Mouse (Mus musculus): ENCODE measurements around the gene Npr2.

Gene Npr2

DNA sequence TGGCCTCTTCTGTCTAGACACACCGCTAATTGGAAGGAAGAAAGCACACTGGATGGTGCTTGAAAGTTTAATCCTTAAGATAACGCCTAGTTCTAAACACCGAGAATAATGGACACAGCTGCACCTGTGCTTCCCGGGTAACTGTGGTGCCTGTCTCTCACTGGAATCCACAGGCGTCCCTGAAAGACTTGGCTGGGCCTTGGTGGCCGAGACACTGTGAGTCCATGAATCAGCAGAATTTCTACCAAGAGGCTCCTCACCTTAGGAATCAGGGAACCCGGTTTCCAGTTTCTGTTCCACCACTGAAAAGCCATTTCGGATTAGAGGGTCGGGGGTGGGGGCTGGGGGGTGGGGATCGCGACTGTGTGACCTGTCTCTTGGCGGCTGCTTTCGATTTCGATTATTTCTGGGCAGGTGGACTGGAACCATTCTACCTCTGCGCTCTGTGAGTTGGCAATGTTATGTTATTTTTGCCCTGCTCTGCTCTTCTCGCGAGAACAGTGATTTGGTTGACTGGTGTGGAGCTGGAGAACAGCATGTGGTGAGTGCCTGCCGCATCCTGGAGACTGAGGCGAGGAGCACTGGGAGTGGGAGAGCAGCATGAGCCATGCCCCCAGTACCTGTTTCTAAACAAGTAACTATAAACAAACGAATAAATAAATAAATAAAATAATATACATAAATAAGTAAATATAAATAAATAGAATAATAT is 2.5 kb upstream of the Npr2 start:
- DNase-seq, result peak in 1 of 2 experiments; percentile 19

DNA sequence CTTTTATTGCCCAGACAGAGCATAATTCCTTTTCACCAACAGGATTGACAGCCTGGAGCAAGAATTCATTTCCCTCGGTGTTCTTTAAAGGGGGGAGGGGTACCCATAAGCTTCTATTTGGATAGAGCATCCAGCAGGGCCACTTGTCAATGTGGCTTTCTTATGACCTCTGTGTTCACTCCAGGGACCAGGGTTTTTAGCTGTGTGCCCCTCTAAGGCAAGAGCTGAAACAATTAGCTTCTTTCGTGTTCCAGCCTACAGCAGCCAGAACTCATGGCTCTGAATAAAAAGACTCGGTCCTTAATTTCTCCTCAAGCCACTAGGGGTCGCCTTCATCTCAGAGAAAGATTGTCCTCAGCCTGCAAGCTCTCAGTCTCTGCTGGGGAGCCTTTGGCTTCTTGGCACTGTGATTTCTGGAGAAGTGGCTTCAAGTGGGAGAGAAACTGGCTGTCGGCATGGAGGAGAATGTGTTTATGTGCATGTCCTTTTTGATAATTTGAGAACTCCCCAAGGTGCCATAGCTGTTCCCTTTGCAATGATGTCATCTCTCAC is 1.6 kb upstream of the Npr2 start:
- DNase-seq, result peak; percentile 80 to 89

DNA sequence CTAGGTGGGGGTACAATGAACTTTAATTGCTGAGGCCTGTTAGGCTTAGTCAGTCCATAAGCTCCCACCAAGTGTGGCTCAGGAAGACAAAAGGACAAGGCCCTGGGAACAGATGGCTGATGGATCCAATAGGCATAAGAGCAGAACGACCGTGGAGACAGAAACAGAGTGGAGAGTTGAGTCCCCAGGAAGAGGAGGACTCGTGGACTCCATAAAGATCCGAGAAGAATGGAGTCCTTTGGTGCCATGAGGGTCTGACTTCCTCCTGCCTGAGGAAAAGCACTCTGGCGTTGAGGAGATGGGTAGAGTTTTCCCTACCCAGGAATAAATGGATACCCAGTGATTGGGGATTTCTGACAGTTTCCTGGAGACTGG is 1.1 kb upstream of the Npr2 start:
- no peak for DNase-seq

DNA sequence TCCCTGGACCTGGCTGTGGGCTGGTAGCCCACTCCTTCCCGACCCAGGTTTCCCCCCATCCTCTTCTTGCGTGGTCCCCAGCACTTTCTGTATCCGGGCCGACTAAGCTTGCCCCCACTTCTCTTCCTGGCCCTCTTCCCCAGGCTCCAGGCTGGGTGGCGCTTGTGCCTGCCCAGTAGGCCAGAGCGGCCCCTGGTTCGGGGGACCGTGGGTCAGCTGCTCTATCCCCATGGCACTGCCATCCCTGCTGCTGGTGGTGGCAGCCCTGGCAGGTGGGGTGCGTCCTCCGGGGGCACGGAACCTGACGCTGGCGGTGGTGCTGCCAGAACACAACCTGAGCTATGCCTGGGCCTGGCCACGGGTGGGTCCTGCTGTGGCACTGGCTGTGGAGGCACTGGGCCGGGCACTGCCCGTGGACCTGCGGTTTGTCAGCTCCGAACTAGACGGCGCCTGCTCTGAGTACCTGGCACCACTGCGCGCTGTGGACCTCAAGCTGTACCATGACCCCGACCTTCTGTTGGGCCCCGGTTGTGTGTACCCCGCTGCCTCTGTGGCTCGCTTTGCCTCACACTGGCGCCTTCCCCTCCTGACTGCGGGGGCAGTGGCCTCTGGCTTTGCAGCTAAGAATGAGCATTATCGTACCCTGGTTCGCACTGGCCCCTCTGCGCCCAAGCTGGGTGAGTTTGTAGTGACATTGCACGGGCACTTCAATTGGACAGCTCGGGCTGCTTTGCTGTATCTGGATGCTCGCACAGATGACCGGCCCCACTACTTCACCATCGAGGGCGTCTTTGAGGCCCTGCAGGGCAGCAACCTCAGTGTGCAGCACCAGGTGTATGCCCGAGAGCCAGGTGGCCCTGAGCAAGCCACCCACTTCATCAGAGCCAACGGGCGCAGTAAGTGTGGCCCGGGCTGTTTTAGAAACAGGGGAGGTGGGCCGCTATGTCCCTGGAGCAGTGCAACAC is 503 bp downstream of the Npr2 start:
- DNase-seq, result peak in 1 of 2 experiments; percentile 15

DNA sequence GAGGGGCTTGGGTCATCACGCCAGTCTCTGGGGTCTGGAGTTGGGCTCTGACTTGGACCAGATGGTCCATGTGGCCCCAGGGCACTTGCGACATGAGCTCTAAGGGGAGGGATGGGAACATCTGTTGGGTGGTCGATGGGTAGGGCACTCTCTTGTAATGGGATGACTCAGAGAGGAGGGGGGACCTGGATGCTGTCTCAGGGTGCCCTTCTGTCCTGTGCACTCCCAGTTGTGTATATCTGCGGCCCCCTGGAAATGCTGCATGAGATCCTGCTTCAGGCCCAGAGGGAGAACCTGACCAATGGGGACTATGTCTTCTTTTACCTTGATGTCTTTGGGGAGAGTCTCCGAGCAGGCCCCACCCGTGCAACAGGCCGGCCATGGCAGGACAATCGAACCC is 1.6 kb downstream of the Npr2 start:
- DNase-seq, result no peak

DNA sequence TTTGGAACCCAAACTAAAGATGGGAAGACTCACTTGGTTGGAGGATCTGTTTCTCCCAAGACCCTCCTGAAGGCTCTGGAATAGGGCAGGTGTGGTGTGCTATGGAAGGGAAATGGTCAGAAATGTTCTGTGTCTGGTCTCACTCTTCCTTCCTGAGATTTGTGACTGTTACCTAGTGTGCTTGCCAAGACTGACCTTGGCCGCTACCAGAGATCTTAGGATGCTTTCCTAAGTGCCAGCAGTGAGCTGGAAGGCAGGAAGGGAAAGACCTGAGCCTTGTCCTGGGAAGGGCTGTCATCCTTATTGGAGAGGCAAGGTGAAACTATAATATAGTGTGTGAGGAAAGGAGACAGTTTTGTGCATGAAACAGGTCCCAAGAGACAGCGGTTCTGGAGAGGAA is 2.0 kb downstream of the Npr2 start:
- DNase-seq, result no peak

DNA sequence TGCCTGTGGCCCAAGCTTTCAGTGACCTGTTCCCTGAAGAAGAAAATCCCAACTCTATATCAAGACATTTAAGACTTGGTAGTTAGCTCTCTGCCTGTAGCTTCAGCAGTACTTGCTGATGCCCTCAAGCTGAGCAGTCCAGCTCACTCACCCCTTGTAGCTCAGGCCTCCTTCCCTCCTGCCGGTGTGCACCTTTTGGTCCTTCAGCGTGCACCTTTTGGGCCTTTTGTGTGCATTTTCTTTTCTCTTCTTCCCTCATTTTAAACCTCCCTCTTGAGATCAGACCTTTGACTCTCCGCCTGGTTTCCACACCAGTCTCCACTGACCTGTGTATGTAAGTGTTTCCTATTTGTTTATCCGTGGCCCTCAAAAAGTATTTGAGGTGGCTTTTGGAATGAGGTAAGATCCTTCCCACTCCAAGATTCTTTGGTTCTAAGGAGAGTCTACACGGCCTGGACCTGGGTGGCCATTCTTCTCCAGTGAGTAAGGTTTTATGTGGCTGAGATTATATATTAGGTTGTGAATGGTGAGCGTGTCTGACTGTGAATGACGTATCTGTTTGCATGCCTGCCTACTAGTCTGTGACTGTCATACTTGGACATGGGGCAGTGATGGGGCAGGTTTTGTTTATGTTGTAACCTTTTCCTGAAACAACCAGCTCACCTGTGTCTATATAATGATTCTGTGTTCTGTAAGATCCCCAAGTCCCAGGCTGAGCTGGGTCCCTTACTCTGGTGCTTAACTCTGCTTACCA is 3.1 kb downstream of the Npr2 start:
- DNase-seq, result no peak

DNA sequence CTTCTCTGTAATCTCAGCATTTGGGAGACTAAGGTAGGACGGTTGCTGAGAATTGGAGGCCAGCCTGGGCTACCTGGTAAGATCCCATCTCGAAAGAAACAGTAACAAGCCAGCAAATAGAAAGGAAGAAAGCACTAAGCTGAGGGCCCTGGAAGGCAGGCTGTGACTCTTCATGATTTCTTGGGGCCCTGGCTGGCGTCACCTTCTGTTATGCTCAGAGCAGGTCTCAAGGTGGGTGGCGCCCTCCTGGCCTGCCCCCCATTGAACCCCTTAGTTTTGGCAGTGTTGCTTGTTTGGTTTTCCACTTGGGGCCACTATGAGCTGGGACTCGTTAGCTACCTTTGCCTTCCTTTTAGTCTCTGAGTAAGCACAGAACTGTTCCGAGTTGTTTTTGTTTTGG is 5.0 kb downstream of the Npr2 start:
- DNase-seq, result no peak

DNA sequence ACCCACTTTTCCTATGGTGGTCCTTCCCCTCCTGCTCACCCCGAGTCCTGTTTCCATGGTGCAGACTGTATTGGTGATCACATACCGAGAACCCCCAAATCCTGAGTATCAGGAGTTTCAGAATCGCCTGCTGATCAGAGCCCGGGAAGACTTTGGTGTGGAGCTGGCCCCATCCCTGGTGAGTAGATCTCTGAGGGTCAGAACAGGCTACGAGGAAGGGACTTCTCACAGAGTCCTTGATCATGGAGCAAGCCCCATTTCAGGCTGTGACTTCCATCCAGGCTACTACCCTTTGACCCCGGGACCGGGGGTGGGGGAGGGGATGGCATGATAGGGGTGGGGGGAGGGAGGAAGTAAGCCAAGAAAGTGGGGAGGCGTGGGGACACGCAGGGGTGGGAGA is 8.3 kb downstream of the Npr2 start:
- DNase-seq, result no peak

DNA sequence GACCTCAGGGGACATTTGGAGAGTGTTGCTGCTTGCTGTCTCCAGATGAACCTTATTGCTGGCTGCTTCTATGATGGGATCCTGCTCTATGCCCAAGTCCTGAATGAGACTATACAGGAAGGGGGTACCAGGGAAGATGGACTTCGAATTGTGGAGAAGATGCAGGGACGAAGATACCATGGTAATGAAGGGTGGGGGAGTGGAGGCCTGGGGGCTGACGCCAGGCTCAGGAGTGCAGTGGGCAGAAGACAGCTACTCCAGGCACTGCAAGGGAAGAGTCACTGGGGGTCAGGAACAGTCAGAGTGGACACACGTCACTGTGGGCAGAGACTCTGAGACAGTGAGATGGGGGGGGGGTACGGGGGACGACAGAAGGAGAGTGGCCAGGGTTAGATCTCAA is 8.8 kb downstream of the Npr2 start:
- no peak for DNase-seq

DNA sequence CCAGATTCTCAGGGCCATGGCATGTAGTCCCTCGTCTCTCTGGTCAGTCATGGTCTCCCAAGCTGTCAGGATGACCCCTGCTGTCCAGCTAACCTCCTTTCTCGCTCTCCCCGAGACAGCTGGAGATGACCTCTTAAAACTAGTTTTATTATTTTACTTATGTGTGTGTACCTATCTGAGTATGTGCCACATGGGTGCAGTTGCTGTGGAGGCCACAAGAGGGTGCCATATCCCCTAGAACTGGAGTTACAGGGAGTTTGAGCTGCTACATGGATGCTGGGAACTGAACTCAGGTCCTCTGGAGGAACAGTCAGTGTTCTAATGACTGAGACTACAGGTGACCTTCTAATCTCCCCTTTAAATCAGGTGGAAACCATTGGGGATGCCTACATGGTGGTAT is 18.0 kb downstream of the Npr2 start:
- no peak for DNase-seq

DNA sequence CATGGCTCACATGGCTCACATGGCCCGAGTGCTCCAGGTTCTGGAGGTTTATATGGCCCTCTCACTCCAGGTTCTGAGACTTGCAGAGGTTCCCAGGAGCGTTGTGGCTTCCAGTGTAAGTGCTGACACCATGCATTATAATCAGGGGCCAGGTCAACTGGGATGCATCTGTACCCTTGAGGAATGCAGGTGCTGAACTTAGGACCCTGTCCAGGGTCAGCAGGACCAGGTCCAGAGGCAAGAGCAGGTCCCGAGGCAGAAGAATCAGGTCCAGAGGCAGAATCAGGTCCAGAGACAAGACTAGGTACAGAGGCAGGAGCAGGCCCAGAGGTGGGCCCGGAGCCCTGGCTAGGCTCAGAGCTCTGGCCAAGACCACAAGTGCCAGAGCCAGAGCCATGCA is 21.0 kb downstream of the Npr2 start:
- peak; percentile 73 to 85 for DNase-seq

DNA sequence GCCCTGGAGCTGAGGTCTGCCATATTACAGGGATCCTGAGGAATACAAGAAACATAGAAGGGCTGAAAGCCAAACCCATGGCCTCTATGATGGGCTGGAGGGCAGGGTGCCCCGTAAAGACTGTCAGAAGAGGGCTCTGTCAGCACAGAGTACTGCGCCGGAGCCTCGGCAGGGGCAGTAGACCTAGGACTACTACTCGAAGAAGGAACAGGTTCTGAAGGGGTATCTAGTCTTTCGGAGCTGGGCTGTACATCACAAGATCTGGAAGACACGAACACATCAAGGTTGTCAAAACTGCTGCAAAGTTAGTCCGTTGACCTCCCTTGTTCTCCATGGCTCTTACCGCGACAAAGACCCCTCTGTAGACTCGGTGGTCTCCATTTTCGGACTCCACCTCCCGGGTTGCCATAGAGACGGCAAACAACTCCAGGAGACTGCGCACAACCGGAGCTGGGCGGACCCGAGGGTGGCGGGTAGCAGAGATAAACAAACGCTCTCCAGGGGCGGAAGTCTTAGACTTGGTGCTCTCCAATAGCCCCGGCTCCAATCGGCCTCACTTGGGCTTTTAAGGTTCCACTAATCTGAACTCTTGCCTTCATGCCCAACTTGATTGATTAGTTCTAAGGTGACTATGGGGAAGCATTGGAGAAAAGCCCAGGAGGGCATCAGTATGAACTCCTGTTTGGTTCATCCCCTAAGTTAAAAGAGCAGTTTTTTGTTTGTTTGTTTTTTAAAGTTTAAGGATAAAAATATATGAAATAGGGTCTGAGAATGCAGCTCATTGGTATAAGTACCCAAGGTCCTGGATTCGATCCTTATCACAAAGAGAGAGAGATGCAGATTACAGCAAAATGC is 21.7 kb downstream of the Npr2 start, which contains the start of gene Spag8:
Gene Spag8, minus strand, starts transcription at position 434 of the 855 bp plus-strand sequence.
- no peak for DNase-seq

DNA sequence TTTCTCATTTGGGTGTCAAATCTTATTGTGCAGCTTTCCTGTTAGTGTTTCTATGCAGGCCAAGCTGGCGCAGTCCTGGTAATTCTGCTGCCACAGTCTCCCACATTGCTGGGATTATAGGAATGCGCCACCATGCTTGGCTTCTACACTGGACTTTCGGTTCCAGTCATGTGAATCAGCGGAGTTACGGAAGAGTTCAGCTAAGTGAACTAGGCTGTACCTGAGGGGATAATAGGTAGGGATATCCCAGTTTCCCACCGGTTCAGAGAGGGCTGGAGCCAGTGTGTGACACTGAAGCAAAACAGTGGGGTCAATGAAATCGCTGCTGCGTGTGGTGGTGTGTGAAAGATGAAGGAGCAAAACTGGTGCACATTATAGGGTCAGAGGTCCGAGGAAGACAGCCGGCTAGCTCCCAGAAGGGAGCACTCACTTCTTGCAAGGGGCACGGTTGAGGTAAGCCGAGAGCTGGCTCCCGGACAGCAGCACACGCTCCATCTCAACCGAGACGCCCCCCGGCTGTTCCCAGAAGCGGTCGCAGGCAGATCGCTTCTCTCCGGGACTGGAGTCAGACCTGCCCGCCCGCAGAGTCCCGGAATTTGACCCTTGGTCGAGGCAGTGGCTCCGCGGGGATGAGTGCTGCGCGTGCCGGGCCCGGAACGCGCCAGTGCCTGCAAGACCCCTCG is 24.1 kb downstream of the Npr2 start:
- DNase-seq, result peak; percentile 71

DNA sequence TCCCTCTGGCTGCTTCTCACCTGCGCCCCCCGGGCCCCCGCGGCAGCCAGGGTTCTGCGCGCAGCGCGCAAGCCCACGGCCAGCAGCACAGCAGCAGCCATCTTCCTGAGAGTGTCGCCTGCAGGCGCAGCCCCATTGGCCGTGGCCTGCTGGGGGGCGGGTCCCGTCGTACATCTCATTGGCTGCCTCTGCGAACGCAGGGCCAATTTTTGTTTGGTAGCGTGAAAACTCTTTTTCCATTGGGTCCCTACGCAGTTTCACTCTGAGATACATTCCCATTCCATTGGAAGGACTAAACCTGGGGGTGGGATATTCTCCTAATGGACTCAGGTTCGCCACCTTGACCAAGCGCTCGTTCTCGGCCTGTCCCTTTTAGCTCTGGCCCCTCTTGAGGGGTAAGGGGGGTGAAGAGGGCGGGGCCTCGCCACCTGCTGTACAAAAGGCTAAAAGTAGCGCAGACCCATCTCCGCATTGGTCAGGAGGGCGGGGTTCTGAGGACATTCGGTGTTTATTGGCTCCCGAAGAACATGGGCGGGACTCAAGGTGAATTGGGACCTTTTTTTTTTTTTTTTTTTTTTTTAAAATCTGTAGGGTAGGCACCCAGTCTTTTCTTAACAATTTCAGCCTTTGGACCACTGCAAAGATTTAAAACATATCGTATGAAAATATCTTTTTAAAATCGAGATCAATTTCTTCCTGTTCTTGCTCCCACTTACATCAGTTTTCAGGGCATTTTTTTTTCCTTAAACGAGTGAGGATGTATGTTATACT is 24.8 kb downstream of the Npr2 start, which contains the start of gene Hint2:
Gene Hint2, minus strand, starts transcription at position 128 of the 771 bp plus-strand sequence.
- DNase-seq, result peak; percentile 98 to 99

DNA sequence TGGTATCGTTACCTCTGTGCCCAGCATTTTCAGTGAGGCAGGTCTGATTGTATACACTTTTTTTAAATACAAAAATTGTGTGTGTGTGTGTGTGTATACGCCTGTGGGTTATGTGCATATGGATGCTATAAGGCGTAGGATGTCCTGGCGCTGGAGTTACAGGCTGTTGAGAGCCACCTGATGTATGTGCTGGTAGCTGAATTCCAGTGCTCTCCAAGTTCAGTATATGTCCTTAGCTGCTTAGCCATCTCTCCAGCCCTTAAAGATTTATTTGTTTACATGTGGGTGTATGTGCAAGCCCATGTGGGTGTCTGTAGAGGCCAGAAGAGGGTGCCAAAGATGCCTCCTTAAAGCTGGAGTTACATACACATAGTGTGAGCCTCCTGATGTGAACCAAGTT is 25.4 kb downstream of the Npr2 start:
- DNase-seq, result no peak

DNA sequence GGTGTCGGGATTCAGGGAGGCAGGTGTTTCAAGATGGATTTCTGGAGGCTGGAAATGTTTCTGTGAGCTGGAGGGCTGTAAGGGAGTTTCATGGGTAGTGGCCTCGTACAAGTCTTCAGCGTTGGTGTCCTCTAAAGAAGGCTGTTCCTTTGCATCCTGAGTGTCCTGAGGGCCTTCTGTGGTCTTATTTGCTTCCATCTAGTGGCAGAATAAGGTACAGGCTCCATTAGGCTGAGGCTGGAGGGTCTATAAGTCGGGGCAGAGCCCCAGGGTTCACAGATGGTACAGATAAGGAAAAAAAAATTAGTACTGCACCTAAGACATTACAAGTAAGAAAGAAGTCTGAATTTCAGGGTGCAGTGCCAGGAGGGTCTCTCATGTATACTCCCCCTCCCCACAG is 34.7 kb downstream of the Npr2 start:
- no peak for DNase-seq

DNA sequence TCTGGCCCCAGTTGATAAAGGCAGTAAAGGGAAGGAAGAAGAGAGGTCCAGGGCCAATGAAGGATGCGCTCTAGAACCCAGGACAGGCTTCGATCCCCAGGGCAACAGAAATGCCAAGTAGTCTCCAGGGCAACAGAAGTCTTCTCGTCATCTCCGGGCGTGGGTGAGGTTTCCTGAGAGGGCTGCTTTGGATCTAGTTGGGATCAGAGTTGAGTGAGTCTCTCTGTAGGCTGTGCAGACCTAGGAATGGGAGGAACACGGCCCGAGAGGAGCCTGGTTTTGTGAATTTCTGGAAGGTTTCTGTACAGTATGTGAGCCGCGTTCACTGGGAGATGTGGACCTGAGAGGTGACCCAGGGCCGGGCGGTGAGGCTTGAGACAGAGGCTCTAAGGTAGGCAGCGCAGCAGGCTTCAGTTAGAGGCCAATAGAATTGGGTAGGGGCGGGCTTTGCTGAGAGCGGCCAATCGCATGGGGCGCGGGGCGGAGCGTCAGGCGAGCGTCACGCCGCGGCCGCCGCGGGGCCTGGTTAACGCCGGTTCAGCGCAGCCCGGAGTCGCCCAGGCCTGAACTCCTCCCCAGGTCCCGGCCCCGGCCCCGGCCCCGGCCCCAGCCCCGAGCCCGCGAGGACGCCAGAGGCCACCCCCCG is 37.2 kb downstream of the Npr2 start, which contains the start of the genes Tmem8b and Fam221b:
Gene Tmem8b, plus strand, starts transcription at position 190 of the 646 bp plus-strand sequence.
Gene Fam221b, minus strand, starts transcription at position 364 of the 646 bp plus-strand sequence.
- peak; percentile 91 to 92 for DNase-seq

DNA sequence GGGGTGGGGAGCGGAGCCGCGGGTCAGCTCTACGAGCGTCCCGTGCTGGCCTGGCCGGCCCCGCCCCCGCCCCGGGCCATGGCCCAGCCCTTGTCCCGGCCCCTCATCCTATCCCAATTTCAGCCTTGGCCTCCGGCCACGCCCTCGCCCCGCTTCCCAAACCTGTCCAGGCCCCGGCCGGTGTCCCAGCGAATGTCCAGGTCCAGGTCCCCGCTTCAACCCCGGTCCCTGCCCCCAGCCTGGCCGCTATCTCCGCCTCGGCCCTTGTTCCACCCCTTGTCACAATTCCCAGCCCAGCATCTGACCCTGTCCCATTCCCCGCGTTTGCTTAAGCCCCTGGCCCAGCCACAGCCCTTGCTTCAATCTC is 37.7 kb downstream of the Npr2 start:
- peak in 1 of 2 experiments; percentile 71 for DNase-seq

DNA sequence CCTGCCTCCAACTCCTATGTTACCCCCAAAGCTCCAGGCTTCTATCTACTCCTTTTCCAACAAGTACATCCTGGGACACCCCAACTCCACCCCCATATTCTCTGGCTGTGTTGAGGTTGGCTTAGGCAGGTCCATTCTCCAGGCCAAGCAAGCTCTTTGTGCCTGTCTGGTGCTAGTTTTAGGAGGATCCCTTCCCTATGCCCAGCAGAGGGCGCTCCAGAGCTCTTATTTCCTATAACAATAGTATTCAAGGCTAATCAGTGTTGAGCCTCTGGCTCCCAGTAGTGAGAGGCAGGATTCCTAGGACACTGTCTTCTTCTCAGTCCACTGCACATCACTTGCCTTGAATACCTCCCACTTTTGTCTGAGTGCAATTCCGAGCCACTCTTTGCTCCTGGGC is 40.3 kb downstream of the Npr2 start:
- DNase-seq, result peak; percentile 82 to 95
